Mouse (Mus musculus) limb, embryonic 12.5 days (tissue): Measurements from ENCODE around the gene Plekhg6. TPM values are rescaled to one million over a fixed set of nuclear protein-coding genes. Genes with fewer than 3 reads are reported as not detected.

Source experiments
- ATAC-seq: fragments of 200-750 bp; cut with Nextera tagmentation; 2 replicates; pipeline ENCODE4 v1.8.0; 2017; ENCODE audit warnings: low read depth, moderate TSS enrichment; ENCODE audit not compliant: insufficient number of reproducible peaks, insufficient read depth, low FRiP score, low TSS enrichment
- H3K27ac ChIP-seq: fragments of 300-500 bp; sonication (generic); 2 replicates; pipeline ENCODE4 v1.5.1; 2016; ENCODE audit warnings: mild to moderate bottlenecking, moderate library complexity
- H3K27me3 ChIP-seq: fragments of 300-500 bp; sonication (generic); 2 replicates; pipeline ENCODE4 v1.6.1; 2016; ENCODE audit warnings: mild to moderate bottlenecking, moderate library complexity
- H3K36me3 ChIP-seq: fragments of 300-500 bp; sonication (generic); 2 replicates; pipeline ENCODE4 v1.6.1; 2016; ENCODE audit warnings: mild to moderate bottlenecking, moderate library complexity
- H3K4me1 ChIP-seq: fragments of 300-500 bp; sonication (generic); replicated peaks from 2 replicates; pipeline ENCODE4 v1.6.1; 2016
- H3K4me2 ChIP-seq: fragments of 300-500 bp; sonication (generic); 2 replicates; pipeline ENCODE4 v1.6.1; 2016; ENCODE audit warnings: mild to moderate bottlenecking, moderate library complexity
- H3K4me3 ChIP-seq: fragments of 300-500 bp; sonication (generic); replicated peaks from 2 replicates; pipeline ENCODE4 v1.5.1; 2016; ENCODE audit warnings: mild to moderate bottlenecking
- H3K9ac ChIP-seq: fragments of 300-500 bp; sonication (generic); replicated peaks from 2 replicates; pipeline ENCODE4 v1.6.1; 2016; ENCODE audit warnings: mild to moderate bottlenecking, moderate library complexity
- H3K9me3 ChIP-seq: fragments of 300-500 bp; sonication (generic); 2 replicates; pipeline ENCODE4 v1.6.1; 2016; ENCODE audit warnings: mild to moderate bottlenecking, moderate library complexity
- WGBS: fragments of 180-500 bp; shearing (Covaris S2); methylation state at CpG from one replicate; pipeline ENCODE4 v1.1.7; 2016; 5-methylcytosine and 5-hydroxymethylcytosine counted together
- polyA plus RNA-seq: library from polyadenylated mRNA; unstranded; fragments of >200 nt; fragmentation: Nextera tagmentation; extraction: Ambion mirVana; gene quantifications from 2 replicates; pipeline ENCODE4 v1.2.1, GENCODE M21; 2016

Gene Plekhg6
- polyA plus RNA-seq, 1 experiment from 2014 or later, result 0.41 TPM

DNA sequence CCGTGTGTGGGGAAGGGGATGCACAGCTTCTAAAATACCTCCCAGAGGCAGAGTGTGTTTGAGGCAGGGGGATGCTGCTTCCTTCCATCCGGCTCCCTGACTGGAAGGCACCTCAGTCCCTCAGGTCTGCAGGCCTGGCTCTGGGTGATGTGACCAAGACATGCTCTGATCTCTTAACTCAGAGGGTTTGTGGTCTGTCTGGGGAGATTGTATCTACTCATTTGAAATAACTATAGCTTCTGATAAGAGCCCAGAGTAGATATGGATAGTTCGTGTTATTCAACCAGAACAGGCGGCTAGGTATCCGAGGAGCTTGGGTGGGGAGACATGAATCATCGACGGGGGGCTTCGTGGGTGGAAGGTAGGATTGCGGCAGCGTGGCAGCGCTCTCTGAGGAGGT is 27.4 kb downstream of the Plekhg6 start:
- no peak overlapping the region for H3K4me3 ChIP-seq
- no peaks in the 10 kb centered on the region for H3K27me3 ChIP-seq
- H3K27ac ChIP-seq, result no peak overlapping the region
- no peak overlapping the region for H3K9ac ChIP-seq
- no peak for ATAC-seq
- H3K4me1 ChIP-seq, result peaks cover 77% of the 10 kb centered on the region
- H3K4me2 ChIP-seq, result peak overlapping the region; percentile 3; the same call in 1 of the 2 replicates
- WGBS, result 79% methylated on average over 11 of the region's 11 CpGs
- H3K36me3 ChIP-seq, result peaks cover 12% of the 10 kb centered on the region
- H3K9me3 ChIP-seq, result no peaks in the 10 kb centered on the region

DNA sequence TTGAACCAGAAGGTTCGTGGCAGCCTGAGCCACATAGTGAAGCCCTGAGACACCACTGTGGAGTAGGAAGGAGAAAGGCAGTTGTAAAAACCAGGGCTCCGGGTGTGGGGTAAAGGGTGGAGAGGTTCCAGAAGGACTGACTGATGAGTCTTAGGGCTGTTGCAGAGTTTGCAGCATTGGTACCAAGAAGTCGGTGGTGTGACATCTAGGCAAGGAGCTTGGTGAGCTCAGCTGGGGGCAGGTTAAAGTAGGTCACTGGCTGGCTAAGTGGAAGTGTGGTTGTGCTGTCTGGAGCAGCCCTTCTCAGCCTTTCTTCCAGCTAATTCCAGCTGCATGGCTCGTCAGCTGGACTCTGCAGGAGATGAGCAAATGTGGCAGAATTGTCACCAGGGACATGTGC is 27.8 kb downstream of the Plekhg6 start:
- WGBS, result 40% methylated on average over 4 of the region's 4 CpGs
- Histone ChIP-seq H3K27me3 (no peaks in the 10 kb centered on the region), H3K27ac (0 out of 2 replicates have a peak overlapping the region, but pooled peaks have one; percentile 5), H3K9me3 (no peaks in the 10 kb centered on the region), H3K4me1 (peaks cover 80% of the 10 kb centered on the region), H3K4me2 (peak overlapping the region; percentile 3; the same call in 1 of the 2 replicates), H3K36me3 (peaks cover 8% of the 10 kb centered on the region), H3K9ac (no peak overlapping the region), H3K4me3 (no peak overlapping the region)
- ATAC-seq, result no peak

DNA sequence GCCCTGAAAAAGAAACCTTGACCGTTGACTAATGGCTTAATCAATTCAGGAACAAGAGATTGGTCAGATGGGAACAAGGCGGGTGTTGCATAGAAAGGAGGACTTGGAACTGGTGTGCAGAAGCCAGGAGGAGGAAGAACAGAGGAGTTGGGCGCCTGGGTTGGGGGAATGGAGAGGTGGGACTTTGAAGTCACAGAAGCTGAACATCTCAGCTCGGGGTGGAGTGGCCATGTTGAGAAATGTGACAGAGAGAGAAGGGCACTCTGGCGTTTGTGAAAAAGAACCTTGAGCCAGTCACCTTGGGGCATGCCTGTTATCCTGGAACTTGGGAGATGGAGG is 28.6 kb downstream of the Plekhg6 start:
- Histone ChIP-seq H3K36me3 (peaks cover under 1% of the 10 kb centered on the region; the same call in 1 of the 2 replicates), H3K9me3 (no peaks in the 10 kb centered on the region), H3K4me2 (no peak overlapping the region; the same call in 1 of the 2 replicates), H3K4me1 (peaks cover 80% of the 10 kb centered on the region), H3K27me3 (no peaks in the 10 kb centered on the region), H3K4me3 (no peak overlapping the region), H3K9ac (no peak overlapping the region), H3K27ac (no peak overlapping the region)
- ATAC-seq, result no peak
- 56% methylated on average over 5 of the region's 5 CpGs for WGBS

DNA sequence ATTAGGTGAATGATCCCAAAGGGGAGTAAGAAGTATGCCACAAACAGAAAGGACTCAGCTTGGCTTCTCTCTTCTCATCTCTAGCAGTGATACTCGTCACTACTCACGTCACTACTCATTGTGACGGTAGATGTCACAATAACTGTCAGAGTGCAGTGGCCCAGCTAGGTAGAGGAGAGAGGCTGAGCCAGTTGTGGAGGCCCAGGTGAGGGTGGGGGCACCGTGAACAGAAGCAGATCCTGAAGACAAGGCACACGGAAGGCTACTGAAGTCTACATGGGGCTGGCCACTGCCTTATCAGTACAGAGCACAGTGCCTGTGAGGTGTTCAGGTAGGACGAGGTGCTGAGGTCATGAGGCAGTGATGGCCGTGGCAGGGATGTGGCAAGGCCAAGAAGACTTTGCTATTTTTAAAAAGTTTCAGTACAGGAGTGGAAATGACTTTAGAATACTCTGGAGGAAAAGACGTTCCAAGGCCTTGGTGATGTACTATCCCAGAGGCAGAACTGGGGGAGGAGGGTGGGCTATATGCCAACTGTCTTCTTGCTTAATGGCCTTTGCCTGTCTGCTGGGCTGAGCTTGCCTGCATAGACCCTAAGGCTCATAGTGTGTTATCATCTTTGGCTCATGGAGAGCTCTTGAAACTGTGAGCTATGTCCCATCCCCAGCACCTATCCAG is 29.1 kb downstream of the Plekhg6 start:
- no peaks in the 10 kb centered on the region for H3K27me3 ChIP-seq
- 72% methylated on average over 8 of the region's 8 CpGs for WGBS
- H3K27ac ChIP-seq, result no peak overlapping the region
- H3K4me3 ChIP-seq, result peak overlapping the region; percentile 61; the same call in 1 of the 2 replicates
- peak overlapping the region; percentile 91 for H3K4me2 ChIP-seq
- no peaks in the 10 kb centered on the region for H3K36me3 ChIP-seq
- no peaks in the 10 kb centered on the region for H3K9me3 ChIP-seq
- no peak for ATAC-seq
- peaks cover 77% of the 10 kb centered on the region for H3K4me1 ChIP-seq
- no peak overlapping the region for H3K9ac ChIP-seq

DNA sequence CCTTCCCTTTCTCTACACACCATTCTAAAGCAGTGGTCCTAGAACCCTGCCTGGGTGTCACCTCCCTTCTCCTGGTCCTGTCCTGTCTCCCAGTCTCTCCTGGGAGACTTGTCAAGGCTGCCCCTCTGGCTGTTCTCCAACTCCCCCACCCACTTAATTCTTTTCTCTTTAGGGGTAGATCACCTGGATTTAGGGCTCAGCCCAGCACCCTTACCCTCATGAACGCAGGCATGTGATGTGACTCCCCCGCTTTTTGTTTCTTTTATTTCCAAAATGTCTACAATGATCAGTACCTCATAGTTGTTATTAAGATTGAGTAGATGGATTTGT is 29.6 kb downstream of the Plekhg6 start:
- no peak for ATAC-seq

DNA sequence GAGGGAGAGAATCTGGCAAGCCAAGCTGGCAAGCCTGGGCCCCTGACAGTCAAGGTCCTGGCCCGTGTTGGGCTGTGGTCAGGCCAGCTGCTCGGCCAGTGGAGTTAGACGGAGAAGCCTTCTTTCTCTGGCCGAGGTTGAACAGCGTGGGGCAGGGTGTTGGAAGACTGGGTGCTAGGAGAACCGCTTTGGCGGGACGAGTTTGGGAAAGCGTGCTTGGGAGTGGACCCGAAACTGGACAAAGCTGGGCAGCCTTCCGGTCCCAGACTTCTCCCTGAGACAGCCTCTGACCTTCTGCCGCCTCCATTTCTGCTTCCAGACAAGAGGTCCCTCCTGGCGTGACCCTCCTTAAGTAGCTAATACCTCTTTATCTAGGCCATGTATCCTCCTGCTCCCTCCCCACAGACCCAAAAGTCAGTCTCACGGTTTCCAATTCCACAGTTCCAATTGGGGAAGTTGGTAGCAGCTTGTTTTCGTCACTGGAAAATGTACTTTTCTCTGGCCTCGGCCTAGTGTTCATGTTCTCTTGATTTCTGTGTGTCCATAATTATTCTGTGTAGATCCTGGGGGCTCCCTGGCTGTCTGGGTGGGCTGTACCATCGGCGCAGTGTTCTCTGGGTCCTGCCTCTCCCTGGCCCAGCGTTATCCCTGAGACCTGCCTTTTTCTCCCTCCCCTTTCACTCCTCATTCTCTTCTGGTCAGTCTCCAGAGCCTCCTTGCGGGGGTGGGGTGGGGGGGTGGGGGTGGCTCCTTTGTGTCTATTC is 30.2 kb downstream of the Plekhg6 start:
- WGBS, result 1% methylated on average over 20 of the region's 20 CpGs
- peak; percentile 12; the same call in 1 of the 2 replicates for ATAC-seq
- Histone ChIP-seq H3K4me2 (peak overlapping the region; percentile 91), H3K4me1 (peaks cover 66% of the 10 kb centered on the region), H3K9me3 (no peaks in the 10 kb centered on the region), H3K36me3 (no peaks in the 10 kb centered on the region), H3K27ac (peak overlapping the region; percentile 80), H3K9ac (peak overlapping the region; percentile 68), H3K27me3 (no peaks in the 10 kb centered on the region), H3K4me3 (peak overlapping the region; percentile 61)

More for the DNA sequence above, 29.6 kb downstream of the Plekhg6 start:
- H3K27ac ChIP-seq, result peak overlapping the region; percentile 80
- H3K4me3 ChIP-seq, result peak overlapping the region; percentile 61
- H3K4me2 ChIP-seq, result peak overlapping the region; percentile 91
- peaks cover 71% of the 10 kb centered on the region for H3K4me1 ChIP-seq
- H3K36me3 ChIP-seq, result no peaks in the 10 kb centered on the region
- H3K9me3 ChIP-seq, result no peaks in the 10 kb centered on the region
- no peaks in the 10 kb centered on the region for H3K27me3 ChIP-seq
- 82% methylated on average over 2 of the region's 2 CpGs for WGBS
- peak overlapping the region; percentile 68 for H3K9ac ChIP-seq

DNA sequence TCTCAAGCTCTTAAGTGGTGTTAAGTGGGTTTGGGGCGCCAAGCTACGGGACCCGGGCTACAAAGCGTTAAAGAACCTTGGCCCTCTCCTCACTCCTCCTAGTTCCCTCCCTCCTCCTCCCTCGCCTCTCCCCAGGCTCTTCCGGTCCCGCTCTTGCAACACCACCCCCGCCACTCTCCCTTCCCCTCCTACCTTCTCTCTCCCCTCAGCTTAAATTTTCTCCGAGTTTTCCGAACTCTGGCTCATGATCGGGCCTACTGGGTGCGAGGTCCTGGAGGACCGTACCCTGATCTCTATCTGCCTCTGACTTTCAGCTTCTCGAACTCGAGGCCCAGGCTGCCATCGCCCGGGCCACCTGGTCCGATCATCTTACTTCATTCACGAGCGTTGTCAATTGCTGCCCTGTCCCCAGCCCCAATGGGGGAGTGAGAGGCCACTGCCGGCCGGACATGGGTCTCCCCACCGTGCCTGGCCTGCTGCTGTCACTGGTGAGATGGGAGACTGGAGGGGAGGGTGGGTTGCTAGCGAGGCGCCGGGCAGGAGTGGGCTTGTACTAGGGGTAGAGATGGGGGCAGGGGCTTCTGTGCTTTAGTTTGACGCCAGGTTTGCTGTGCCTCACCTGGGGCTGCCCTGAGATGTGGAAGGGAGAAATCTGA is 30.9 kb downstream of the Plekhg6 start:
- WGBS, result 1% methylated on average over 27 of the region's 27 CpGs
- H3K9me3 ChIP-seq, result no peaks in the 10 kb centered on the region
- H3K36me3 ChIP-seq, result no peaks in the 10 kb centered on the region
- peak; percentile 75 for ATAC-seq
- peak overlapping the region; percentile 68 for H3K9ac ChIP-seq
- H3K27ac ChIP-seq, result peak overlapping the region; percentile 80
- peaks cover 59% of the 10 kb centered on the region for H3K4me1 ChIP-seq
- no peaks in the 10 kb centered on the region for H3K27me3 ChIP-seq
- peak overlapping the region; percentile 91 for H3K4me2 ChIP-seq
- H3K4me3 ChIP-seq, result peak overlapping the region; percentile 61

DNA sequence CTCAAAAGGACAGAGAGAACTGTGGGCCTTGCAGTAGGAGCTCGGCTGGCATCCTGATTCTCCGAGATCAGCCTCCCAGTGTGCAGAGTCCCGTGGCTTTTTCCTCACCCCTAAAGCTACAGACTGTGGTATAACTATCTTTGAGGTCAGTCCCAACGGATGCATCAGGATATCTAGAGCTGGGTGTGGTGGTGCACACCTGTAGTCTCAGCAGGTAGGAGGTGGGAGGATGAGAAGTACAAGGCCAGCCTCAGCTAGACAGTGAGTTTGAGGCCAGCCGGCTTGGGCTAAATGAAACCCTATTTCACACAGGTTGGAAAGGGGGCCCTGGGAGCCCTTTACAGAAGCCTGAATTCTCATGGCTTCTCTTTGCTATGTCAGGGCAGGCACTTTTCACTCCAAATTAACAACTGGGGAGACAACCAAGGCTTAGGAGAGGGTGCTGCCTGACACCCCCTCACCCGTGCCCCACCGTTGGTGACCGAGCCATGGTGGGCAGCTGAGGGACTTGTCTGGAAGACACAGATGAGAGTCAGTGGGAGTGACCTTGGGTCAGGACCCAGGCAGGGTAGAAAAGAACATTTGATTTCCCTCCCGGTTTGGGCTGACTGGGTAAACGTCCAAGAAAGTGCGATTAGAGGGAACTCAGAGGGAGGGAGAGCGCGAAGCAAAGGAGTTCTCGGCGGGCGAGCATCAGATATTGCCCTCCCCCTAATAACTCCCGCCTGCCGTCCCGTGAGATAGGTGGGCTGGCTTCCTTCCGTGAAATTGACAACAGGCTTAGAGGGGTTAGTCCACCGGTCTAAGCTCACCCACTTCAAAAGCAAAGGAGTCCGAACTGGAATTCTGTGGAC is 31.6 kb downstream of the Plekhg6 start, which contains the start of gene Tnfrsf1a:
Gene Tnfrsf1a (plus strand): TSS at position 642 of the 854 bp plus-strand sequence.
- H3K9ac ChIP-seq, result peak within 1 kb of the TSS; percentile 68
- 6% methylated on average over 22 of the region's 22 CpGs for WGBS
- ATAC-seq, result peak; percentile 24; the same call in 1 of the 2 replicates
- peaks cover 54% of the 10 kb centered on the region for H3K4me1 ChIP-seq
- H3K36me3 ChIP-seq, result no peaks in the 10 kb centered on the region
- no peaks in the 10 kb centered on the region for H3K9me3 ChIP-seq
- peak within 1 kb of the TSS; percentile 91 for H3K4me2 ChIP-seq
- peak within 1 kb of the TSS; percentile 61 for H3K4me3 ChIP-seq
- 0 out of 2 replicates have a peak, but pooled peaks cover 4% of the 10 kb centered on the region for H3K27me3 ChIP-seq
- peak within 1 kb of the TSS; percentile 80 for H3K27ac ChIP-seq

DNA sequence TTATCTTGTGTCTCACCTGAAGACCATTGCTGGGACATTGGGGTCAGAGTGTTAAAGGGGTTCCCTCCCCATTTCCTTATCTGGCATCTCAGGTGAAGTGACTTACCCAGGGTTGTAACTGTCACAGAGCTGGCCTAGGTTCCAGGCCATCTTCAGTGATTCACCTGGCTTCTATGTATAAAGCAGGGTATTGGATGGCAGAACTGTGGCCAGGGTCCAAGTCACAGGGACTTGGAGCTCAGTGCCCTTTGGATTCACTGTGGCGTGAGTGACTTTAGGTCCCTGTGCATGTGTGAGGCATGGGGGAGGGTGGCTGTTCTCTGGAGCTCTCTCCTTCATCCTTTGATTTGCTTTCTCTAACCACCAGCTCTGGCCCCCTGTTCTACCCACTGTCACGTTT is 34.6 kb downstream of the Plekhg6 start:
- Histone ChIP-seq H3K27me3 (0 out of 2 replicates have a peak, but pooled peaks cover 7% of the 10 kb centered on the region), H3K9me3 (no peaks in the 10 kb centered on the region), H3K4me2 (no peak overlapping the region), H3K27ac (no peak overlapping the region), H3K4me1 (peaks cover 27% of the 10 kb centered on the region), H3K4me3 (no peak overlapping the region), H3K36me3 (no peaks in the 10 kb centered on the region), H3K9ac (no peak overlapping the region)
- ATAC-seq, result no peak
- 73% methylated on average over 2 of the region's 2 CpGs for WGBS

DNA sequence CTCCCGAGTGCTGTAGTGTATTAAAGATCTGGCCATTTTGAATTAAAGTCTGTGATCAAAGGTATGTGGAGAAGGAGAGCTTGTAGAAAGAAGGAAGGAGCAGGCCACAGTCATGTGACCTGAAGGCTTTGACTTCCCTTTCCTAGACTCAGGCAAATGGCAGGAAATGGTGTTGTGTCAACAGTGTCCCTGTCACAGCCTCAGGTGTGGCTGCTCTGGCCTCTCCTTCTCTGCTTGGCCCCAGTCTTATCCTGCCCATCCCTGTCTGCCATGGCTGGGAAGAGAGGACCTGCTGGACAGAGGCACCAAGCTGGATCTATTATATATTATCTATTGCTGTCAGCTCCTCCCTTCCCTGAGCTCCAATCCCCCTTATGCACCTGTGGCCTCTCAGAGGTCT is 35.0 kb downstream of the Plekhg6 start:
- Histone ChIP-seq H3K4me1 (peaks cover 26% of the 10 kb centered on the region), H3K36me3 (no peaks in the 10 kb centered on the region), H3K9me3 (no peaks in the 10 kb centered on the region), H3K4me2 (no peak overlapping the region), H3K27ac (no peak overlapping the region), H3K9ac (no peak overlapping the region), H3K27me3 (0 out of 2 replicates have a peak, but pooled peaks cover 7% of the 10 kb centered on the region), H3K4me3 (no peak overlapping the region)
- 67% methylated on average over 1 of the region's 1 CpGs for WGBS
- ATAC-seq, result no peak
